Mouse (Mus musculus): ENCODE measurements around the gene Gprc5d. TPM values are rescaled to one million over a fixed set of nuclear protein-coding genes. Genes with fewer than 3 reads are reported as not detected.

The Gprc5d gene
- polyA plus RNA-seq, 1 experiment: not detected

DNA sequence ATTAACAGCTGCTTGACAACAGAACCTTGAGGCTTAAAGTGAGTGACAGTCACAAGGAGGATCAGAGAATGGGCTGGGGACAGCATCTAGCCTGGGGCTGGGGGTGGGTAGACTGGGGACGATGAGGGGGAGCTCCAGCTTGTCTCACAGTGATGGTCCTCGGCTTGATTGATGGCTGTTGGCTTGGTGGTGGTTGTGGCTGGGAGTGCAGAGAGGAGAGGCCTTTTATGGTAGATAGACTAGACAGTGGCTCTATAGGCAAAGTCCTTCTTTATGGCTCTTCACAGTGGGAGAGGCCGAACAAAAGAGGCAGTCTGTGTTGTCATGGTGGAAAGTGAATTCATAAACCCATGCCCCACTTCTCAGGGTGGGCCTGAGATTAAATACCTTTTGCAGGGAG, 41.9 kb downstream of the Gprc5d start:
- TF ChIP-seq CTCF (IDR thresholded peaks at IDR 0.05; ENCODE audit: low read depth, low read length) (no peak), POLR2A (IDR thresholded peaks at IDR 0.05; ENCODE audit: insufficient read depth, low read length) (no peak), EP300 (IDR thresholded peaks at IDR 0.05; ENCODE audit: insufficient read depth, low read depth, low read length) (no peak)
- Histone ChIP-seq H3K9me3 (replicated peaks; ENCODE audit: control insufficient read depth, insufficient read depth, low read length, poor library complexity, severe bottlenecking) (no peaks in the 10 kb centered on the region), H3K4me3 (ENCODE audit: low read depth, low read length) (no peak overlapping the region), H3K36me3 (ENCODE audit: control insufficient read depth, insufficient read depth, low read length, poor library complexity, severe bottlenecking) (no peaks in the 10 kb centered on the region), H3K27me3 (ENCODE audit: control insufficient read depth, insufficient read depth, low read length, poor library complexity, severe bottlenecking) (no peaks in the 10 kb centered on the region), H3K9ac (ENCODE audit: low read depth, poor library complexity, severe bottlenecking) (no peak overlapping the region), H3K27ac (ENCODE audit: insufficient read depth, low read length) (no peak overlapping the region), H3K4me1 (ENCODE audit: control insufficient read depth, insufficient read depth, low read length) (peaks cover 4% of the 10 kb centered on the region)

DNA sequence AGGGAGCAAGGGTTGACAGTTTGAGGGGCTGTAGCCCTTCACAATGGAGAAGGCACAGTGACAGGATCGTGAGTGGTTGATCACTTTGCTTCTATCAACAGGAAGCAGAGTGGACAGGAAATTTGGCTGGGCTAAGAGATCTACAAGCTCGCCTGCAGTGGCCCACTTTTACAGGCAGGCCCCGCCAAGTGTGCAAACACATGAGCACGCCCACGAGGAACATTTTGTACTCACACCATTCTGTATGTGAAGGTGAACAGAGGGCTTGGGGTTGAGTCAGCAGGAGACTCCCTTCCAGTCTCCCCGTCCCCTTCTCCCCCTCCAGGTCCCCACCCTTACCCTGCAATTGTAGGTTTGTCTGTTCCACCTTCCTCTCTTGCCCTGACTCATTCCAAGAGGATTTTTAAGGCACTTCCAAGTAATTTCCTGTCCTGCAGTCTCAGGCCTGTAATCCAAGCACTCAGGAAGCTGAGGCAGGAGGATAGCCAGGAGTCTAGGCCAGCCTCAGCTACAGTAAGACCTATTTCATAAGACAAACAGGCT, 43.6 kb downstream of the Gprc5d start:
- Histone ChIP-seq H3K27ac (ENCODE audit: insufficient read depth, low read length) (no peak overlapping the region), H3K9ac (ENCODE audit: low read depth, poor library complexity, severe bottlenecking) (no peak overlapping the region), H3K36me3 (ENCODE audit: control insufficient read depth, insufficient read depth, low read length, poor library complexity, severe bottlenecking) (no peaks in the 10 kb centered on the region), H3K4me1 (ENCODE audit: control insufficient read depth, insufficient read depth, low read length) (peaks cover 4% of the 10 kb centered on the region), H3K27me3 (ENCODE audit: control insufficient read depth, insufficient read depth, low read length, poor library complexity, severe bottlenecking) (no peaks in the 10 kb centered on the region), H3K9me3 (replicated peaks; ENCODE audit: control insufficient read depth, insufficient read depth, low read length, poor library complexity, severe bottlenecking) (no peaks in the 10 kb centered on the region), H3K4me3 (ENCODE audit: low read depth, low read length) (no peak overlapping the region)
- TF ChIP-seq CTCF (IDR thresholded peaks at IDR 0.05; ENCODE audit: low read depth, low read length) (no peak), POLR2A (IDR thresholded peaks at IDR 0.05; ENCODE audit: insufficient read depth, low read length) (no peak), EP300 (IDR thresholded peaks at IDR 0.05; ENCODE audit: insufficient read depth, low read depth, low read length) (no peak)

DNA sequence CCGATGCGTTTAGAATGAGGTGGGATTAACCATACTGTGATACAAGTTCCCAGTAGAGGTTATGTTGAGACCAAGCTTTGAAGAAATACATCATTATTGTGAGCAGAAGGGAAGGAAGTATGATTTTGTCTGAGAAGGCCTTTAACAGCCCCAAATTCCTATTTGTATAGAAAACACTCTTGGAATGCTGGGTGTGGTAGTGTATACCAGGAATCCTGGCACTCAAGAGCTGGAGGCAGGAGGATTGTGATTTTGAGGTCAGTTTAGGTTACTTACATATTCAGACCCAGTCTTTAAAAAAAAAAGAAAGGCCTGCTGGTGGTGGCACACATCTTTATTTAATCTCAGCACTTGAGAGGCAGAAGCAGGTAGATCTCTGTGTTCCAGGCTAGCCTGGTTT, 47.7 kb downstream of the Gprc5d start:
- Histone ChIP-seq H3K9me3 (replicated peaks; ENCODE audit: control insufficient read depth, insufficient read depth, low read length, poor library complexity, severe bottlenecking) (no peaks in the 10 kb centered on the region), H3K27me3 (ENCODE audit: control insufficient read depth, insufficient read depth, low read length, poor library complexity, severe bottlenecking) (no peaks in the 10 kb centered on the region)
- TF ChIP-seq CTCF (IDR thresholded peaks at IDR 0.05; ENCODE audit: low read depth, low read length) (no peak), EP300 (IDR thresholded peaks at IDR 0.05; ENCODE audit: insufficient read depth, low read depth, low read length) (no peak), POLR2A (IDR thresholded peaks at IDR 0.05; ENCODE audit: insufficient read depth, low read length) (no peak)

DNA sequence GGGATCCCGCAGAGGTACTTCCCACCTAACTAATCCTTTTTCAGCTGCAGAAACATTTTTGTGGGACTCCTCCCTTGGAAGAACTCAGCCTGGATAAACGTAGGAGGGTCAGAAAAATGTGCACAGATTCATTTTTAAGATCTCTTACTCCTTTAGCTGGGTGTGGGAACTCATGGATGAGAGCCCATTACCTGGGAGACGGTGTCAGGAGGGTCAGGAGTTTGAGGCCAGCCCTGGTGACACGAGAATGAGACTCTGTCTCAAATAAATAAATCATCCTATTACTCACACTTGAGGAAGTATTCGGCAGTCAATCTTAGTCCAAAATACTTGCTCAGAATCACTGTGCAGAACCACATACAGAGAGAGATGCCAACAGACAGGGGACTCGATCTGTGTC, 48.2 kb downstream of the Gprc5d start:
- no peak overlapping the region for H3K4me3 ChIP-seq (ENCODE audit: low read depth, low read length)
- no peak for TF ChIP-seq POLR2A (IDR thresholded peaks at IDR 0.05; ENCODE audit: insufficient read depth, low read length)
- no peak for TF ChIP-seq EP300 (IDR thresholded peaks at IDR 0.05; ENCODE audit: insufficient read depth, low read depth, low read length)
- TF ChIP-seq CTCF (IDR thresholded peaks at IDR 0.05; ENCODE audit: low read depth, low read length): no peak
- H3K36me3 ChIP-seq (ENCODE audit: control insufficient read depth, insufficient read depth, low read length, poor library complexity, severe bottlenecking): no peaks in the 10 kb centered on the region
- no peaks in the 10 kb centered on the region for H3K27me3 ChIP-seq (ENCODE audit: control insufficient read depth, insufficient read depth, low read length, poor library complexity, severe bottlenecking)
- no peak overlapping the region for H3K9ac ChIP-seq (ENCODE audit: low read depth, poor library complexity, severe bottlenecking)
- H3K4me1 ChIP-seq (ENCODE audit: control insufficient read depth, insufficient read depth, low read length): peaks cover 7% of the 10 kb centered on the region
- no peak overlapping the region for H3K27ac ChIP-seq (ENCODE audit: insufficient read depth, low read length)
- H3K9me3 ChIP-seq (replicated peaks; ENCODE audit: control insufficient read depth, insufficient read depth, low read length, poor library complexity, severe bottlenecking): no peaks in the 10 kb centered on the region

More for the DNA sequence above, 47.7 kb downstream of the Gprc5d start:
- H3K4me3 ChIP-seq (ENCODE audit: low read depth, low read length): no peak overlapping the region
- no peak overlapping the region for H3K9ac ChIP-seq (ENCODE audit: low read depth, poor library complexity, severe bottlenecking)
- no peak overlapping the region for H3K27ac ChIP-seq (ENCODE audit: insufficient read depth, low read length)
- peaks cover 6% of the 10 kb centered on the region for H3K4me1 ChIP-seq (ENCODE audit: control insufficient read depth, insufficient read depth, low read length)
- no peaks in the 10 kb centered on the region for H3K36me3 ChIP-seq (ENCODE audit: control insufficient read depth, insufficient read depth, low read length, poor library complexity, severe bottlenecking)

DNA sequence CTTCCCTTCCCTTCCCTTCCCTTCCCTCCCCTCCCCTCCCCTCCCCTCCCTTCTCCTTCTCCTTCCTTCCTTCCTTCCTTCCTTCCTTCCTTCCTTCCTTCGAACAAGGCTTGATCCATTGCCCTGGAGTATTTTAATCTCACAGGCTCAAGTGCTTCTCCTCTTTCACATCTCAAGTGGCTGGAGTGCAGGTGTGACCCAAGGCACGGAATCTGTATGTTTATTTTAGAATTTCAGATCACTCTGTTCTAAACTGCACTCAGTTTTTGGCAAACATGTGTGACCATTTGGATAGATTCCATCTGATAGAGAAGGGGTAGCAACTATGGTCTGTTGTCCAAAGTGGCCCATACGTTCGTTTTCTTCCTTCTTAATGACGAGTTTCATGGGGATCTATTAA, 49.9 kb downstream of the Gprc5d start:
- H3K4me1 ChIP-seq (ENCODE audit: control insufficient read depth, insufficient read depth, low read length): peaks cover 8% of the 10 kb centered on the region
- H3K27ac ChIP-seq (ENCODE audit: insufficient read depth, low read length): no peak overlapping the region
- H3K36me3 ChIP-seq (ENCODE audit: control insufficient read depth, insufficient read depth, low read length, poor library complexity, severe bottlenecking): no peaks in the 10 kb centered on the region
- H3K27me3 ChIP-seq (ENCODE audit: control insufficient read depth, insufficient read depth, low read length, poor library complexity, severe bottlenecking): no peaks in the 10 kb centered on the region
- no peak for TF ChIP-seq CTCF (IDR thresholded peaks at IDR 0.05; ENCODE audit: low read depth, low read length)
- TF ChIP-seq EP300 (IDR thresholded peaks at IDR 0.05; ENCODE audit: insufficient read depth, low read depth, low read length): no peak
- TF ChIP-seq POLR2A (IDR thresholded peaks at IDR 0.05; ENCODE audit: insufficient read depth, low read length): no peak
- no peak overlapping the region for H3K4me3 ChIP-seq (ENCODE audit: low read depth, low read length)
- no peaks in the 10 kb centered on the region for H3K9me3 ChIP-seq (replicated peaks; ENCODE audit: control insufficient read depth, insufficient read depth, low read length, poor library complexity, severe bottlenecking)
- H3K9ac ChIP-seq (ENCODE audit: low read depth, poor library complexity, severe bottlenecking): no peak overlapping the region

DNA sequence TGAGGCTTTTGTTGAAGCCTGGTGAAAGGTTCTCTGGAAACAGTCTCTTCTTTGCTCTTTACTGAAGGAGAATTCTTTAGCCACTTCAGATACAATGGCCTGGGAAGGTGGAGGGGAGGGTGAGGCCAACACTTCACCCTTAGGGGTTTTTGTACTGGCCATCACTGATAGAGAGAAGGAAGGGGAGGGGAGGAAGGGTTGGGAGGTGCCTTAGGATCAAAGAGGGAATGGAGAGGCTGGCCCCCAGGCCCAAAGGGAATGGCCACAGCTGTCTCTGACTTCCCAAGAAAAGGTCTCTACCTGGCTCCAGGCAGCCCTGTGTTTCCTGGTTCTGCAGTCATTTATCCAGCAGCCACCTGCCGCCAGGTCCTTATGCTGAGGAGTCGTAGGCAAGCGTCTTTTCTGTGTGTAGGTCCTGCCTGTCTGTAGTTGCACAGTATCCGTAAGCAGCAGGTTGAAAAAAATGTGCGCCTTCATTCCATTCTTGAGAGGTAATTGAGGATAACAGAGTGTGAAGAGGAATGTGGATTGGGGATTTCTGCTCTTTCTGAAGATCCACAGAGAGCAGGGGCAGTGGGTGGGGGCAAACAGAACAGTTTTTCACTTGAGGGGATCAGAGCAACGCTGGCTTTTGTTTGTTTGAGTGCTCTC, 51.2 kb downstream of the Gprc5d start:
- peaks cover 8% of the 10 kb centered on the region for H3K4me1 ChIP-seq (ENCODE audit: control insufficient read depth, insufficient read depth, low read length)
- H3K9me3 ChIP-seq (replicated peaks; ENCODE audit: control insufficient read depth, insufficient read depth, low read length, poor library complexity, severe bottlenecking): no peaks in the 10 kb centered on the region
- H3K9ac ChIP-seq (ENCODE audit: low read depth, poor library complexity, severe bottlenecking): no peak overlapping the region
- no peaks in the 10 kb centered on the region for H3K27me3 ChIP-seq (ENCODE audit: control insufficient read depth, insufficient read depth, low read length, poor library complexity, severe bottlenecking)
- no peaks in the 10 kb centered on the region for H3K36me3 ChIP-seq (ENCODE audit: control insufficient read depth, insufficient read depth, low read length, poor library complexity, severe bottlenecking)
- TF ChIP-seq EP300 (IDR thresholded peaks at IDR 0.05; ENCODE audit: insufficient read depth, low read depth, low read length): peak; percentile 75
- TF ChIP-seq CTCF (IDR thresholded peaks at IDR 0.05; ENCODE audit: low read depth, low read length): no peak
- no peak for TF ChIP-seq POLR2A (IDR thresholded peaks at IDR 0.05; ENCODE audit: insufficient read depth, low read length)
- H3K4me3 ChIP-seq (ENCODE audit: low read depth, low read length): no peak overlapping the region
- peak overlapping the region; percentile 48 for H3K27ac ChIP-seq (ENCODE audit: insufficient read depth, low read length)
